Mouse (Mus musculus) layer of hippocampus, adult 2 months (tissue): ENCODE measurements around the gene Spata31d1b. TPM values are rescaled to one million over a fixed set of nuclear protein-coding genes. Genes with fewer than 3 reads are reported as not detected.
"Not testable (repeated sequence)": the region's sequence is repeated elsewhere in the genome, so short reads cannot be mapped to it uniquely, and the experiment has no call there.

Experiments used
- DNase-seq, 2 experiments: peaks; one replicate each; pipeline ENCODE4 v3.0.0; 2022; ENCODE audit warnings: low spot score in 2 of 2
- H3K27ac ChIP-seq: fragments of 200-600 bp; 2 replicates; pipeline ENCODE4 v1.8.1; 2022
- H3K4me3 ChIP-seq: fragments of 200-600 bp; 2 replicates; pipeline ENCODE4 v1.8.1; 2022; ENCODE audit warnings: mild to moderate bottlenecking
- CTCF ChIP-seq: fragments of 200-600 bp; conservative IDR thresholded peaks from 2 replicates; pipeline ENCODE4 v1.8.1; 2022; ENCODE audit warnings: antibody characterized with exemption, mild to moderate bottlenecking, moderate library complexity
- long read RNA-seq, 2 experiments: library from polyadenylated mRNA; stranded (forward); transcript quantifications; one replicate each; pipeline ENCODE4 v2.0.0; 2021; ENCODE audit warnings: borderline mapping rate in 2 of 2
- total RNA-seq, 2 experiments: library from RNA; stranded (reverse); gene quantifications; 2 replicates each; pipeline ENCODE4 v1.2.3; 2021

Spata31d1b gene
- under 1 TPM in 1 of 2 experiments, not detected in 1; 0.12 TPM for total RNA-seq
- long read RNA-seq, experiment 1 = 0 reads
- long read RNA-seq, experiment 2 = 0 reads

- not testable (repeated sequence) for DNase-seq, H3K27ac ChIP-seq, H3K4me3 ChIP-seq
Measured at GRCm38 (mm10) chr13:59711984-59712383, at the start of gene Spata31d1b. Gene Spata31d1b (plus strand): TSS chr13:59712284.

DNA sequence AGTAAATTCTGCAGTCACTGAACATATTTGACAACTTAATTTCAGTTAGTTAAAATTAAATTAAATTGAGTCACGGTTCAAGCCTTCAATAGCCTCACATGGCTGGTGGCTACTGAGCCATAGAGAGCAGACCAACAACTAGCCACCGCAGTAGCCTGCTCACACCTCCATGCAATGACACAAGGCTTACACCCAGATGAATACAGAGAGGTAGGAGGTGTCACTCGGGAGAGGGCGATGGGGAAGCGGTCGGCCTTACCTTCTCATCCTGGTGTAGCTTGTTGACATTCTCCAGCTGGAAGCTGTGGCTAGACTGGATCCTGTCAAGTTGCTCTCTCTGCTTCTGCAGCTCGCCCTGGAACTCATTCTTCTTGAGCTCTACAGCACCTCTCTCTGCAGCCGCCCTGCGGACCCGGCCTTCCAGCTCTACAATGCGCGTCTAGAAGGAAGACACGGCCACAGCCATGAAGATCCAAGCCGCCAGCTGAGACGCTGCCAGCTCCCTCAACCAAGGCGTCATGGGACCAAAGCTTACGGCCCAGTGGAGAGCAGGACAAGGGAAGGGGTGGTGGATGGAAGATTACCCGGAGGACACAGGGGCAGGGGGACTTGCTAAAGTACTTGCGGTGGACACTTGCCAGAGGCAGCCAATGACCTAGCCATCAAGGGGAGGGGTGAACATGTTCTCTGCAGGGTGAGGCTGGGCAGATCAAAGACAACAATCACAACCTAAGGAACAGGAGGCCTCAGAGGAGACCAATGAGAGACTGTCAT is 48.0 kb upstream of the Spata31d1b start:
- TF ChIP-seq CTCF = no peak
- no peak overlapping the region for H3K27ac ChIP-seq
- no peak for DNase-seq
- H3K4me3 ChIP-seq = no peak overlapping the region

DNA sequence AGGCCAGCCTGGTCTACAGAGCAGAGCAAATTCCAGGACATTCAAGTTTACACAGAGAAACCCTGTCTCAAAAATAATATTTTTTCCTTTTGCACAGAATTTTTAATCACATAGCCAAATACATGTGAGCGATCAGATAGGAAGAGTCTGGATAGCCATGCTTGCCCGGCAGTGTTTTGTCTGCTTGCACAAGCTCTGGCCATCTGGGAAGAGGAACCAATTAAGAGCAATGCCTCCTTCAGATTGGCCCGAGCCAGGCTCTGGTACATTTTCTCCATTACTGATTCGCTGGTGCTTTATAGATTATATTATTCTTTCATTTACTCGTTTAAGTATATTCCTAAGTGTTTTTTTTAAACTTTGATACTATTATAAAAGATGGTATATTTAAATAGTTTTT is 44.3 kb upstream of the Spata31d1b start:
- no peak overlapping the region for H3K4me3 ChIP-seq
- TF ChIP-seq CTCF = no peak
- no peak for DNase-seq

GRCm38 (mm10) chr13:59668501-59669093 is 43.5 kb upstream of the Spata31d1b start:
- no peak for TF ChIP-seq CTCF
- no peak overlapping the region for H3K4me3 ChIP-seq
- no peak for DNase-seq
- H3K27ac ChIP-seq = peak overlapping the region; percentile 94

More for the DNA sequence above, 44.3 kb upstream of the Spata31d1b start:
- H3K27ac ChIP-seq = peak overlapping the region; percentile 94

DNA sequence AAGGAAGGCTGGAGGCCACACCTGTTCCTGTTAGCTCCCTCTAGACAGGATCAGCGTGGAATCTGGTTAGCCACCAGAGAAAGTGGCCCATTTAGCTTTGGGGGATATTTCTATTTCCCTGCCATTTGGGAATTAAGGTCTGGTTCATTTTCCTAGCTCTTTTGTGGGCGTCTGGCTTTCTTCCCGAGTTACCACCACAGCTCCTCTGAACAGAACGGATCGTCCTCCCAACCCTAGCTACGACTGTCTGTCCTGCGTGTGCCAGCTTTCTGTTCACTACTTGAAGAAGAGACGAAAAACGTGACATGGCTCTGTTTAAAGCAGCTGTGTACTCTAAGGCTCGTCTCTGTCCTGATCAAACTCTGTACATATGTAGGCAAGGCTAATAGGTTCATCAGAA is 42.1 kb upstream of the Spata31d1b start:
- TF ChIP-seq CTCF = no peak
- peak; percentile 66 to 69 for DNase-seq
- Histone ChIP-seq H3K4me3 (no peak overlapping the region), H3K27ac (peak overlapping the region; percentile 94)

- no peak for DNase-seq
- no peak for TF ChIP-seq CTCF
- Histone ChIP-seq H3K27ac (peak overlapping the region; percentile 94), H3K4me3 (no peak overlapping the region)
Measured at GRCm38 (mm10) chr13:59671521-59671920, 40.6 kb upstream of the Spata31d1b start.

- DNase-seq = no peak
- Histone ChIP-seq H3K27ac (peak overlapping the region; percentile 94), H3K4me3 (peak overlapping the region; percentile 1; the same call in 1 of the 2 replicates)
- no peak for TF ChIP-seq CTCF
Measured at GRCm38 (mm10) chr13:59672248-59672647, 39.8 kb upstream of the Spata31d1b start.

GRCm38 (mm10) chr13:59673597-59673996 is 38.5 kb upstream of the Spata31d1b start:
- no peak for TF ChIP-seq CTCF
- peak overlapping the region; percentile 93 for H3K27ac ChIP-seq
- no peak for DNase-seq
- H3K4me3 ChIP-seq = peak overlapping the region; percentile 88

DNA sequence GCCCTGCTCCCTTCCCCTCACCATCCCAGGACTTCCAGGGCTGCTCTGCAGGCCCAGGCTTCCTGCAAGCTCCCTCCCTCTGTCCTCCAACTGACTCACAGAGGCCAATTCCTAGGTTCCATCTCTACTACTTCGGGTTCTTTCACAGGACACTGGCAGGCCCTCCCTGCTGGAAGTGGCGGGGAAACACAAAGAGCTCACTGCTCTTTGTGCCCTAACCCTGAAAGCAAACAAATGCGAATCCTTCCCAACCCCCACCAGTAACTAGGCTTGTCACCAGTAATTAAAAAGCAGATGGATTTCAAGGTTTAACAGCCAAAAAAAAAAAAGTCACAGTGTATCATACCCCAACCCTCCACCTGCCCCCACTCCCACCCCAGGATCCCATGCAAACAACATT is 37.9 kb upstream of the Spata31d1b start:
- Histone ChIP-seq H3K4me3 (peak overlapping the region; percentile 88), H3K27ac (peak overlapping the region; percentile 93)
- no peak for TF ChIP-seq CTCF
- DNase-seq = no peak

DNA sequence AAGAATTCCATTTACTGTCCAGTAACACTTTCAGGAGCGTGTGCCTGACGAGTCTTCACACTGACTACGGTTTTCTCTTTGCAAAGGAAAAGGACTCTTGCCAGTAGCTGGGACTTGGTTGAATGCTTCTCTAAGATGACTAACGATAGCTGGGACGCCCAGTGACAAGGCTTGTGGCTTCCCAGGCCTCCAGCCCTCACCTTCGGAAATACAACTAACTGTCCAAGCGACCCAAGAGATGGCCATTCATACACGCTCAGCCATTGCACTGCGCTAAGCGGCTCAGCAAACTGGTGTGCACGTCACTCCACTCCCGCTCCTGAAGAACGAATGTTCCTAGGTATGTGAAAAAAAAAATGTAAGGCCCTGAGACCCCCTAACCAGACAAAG is 37.3 kb upstream of the Spata31d1b start:
- no peak for DNase-seq
- H3K27ac ChIP-seq = peak overlapping the region; percentile 93
- H3K4me3 ChIP-seq = peak overlapping the region; percentile 88
- TF ChIP-seq CTCF = no peak

DNA sequence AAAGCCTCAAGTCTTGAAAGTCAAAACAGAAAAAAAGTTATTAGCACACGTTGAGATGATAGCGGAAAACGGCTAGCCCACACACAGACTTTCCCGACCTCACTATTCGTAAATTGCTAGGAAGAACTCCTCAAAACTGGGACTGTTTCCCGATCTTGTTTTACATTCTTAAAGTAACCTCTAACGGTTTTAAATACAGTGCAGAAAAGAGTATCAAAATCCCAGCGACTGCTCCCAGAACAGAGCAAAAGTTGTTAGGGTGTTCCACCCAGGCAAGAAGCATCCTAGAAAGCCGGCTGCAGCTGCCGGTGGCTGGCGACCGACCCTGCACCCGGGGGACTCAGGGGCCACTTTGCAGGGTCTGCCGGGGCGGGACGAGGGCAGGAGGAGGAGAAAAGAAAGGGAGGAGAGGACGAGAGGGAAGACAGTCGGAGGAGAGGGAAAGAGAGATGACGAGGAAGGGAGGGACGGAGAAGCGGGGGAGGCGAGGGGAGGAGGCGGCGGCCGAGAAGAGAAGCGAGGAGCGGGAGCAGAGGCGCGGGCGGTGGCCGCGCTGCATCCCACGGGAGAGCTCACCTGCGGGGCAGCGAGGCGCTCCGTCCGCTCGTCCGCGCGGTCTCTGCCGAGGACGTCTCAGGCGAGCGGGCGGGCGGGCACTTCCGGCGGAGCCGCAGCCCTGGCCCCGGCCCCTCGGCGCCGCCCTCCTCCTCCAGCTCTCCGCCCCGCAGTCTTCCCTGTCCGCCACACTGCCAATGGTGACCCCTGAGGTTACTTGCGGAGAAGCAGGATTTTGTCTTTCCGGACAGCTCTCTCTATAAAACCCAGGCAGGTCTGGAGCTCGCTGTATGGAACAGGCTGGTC is 36.7 kb upstream of the Spata31d1b start, which contains the start of gene Golm1:
Gene Golm1, minus strand, starts transcription at position 661 of the 861 bp plus-strand sequence.
- Histone ChIP-seq H3K27ac (peak within 1 kb of the TSS; percentile 93), H3K4me3 (peak within 1 kb of the TSS; percentile 88)
- peak; percentile 32 for TF ChIP-seq CTCF
- no peak for DNase-seq

GRCm38 (mm10) chr13:59676316-59677229 is 35.5 kb upstream of the Spata31d1b start:
- H3K27ac ChIP-seq = peak overlapping the region; percentile 93; the same call in 1 of the 2 replicates
- DNase-seq = no peak
- H3K4me3 ChIP-seq = no peak overlapping the region
- no peak for TF ChIP-seq CTCF
